Mouse (Mus musculus) spleen, adult 12 weeks (tissue): ENCODE measurements around the gene Trim67.
"Not testable (repeated sequence)": the region's sequence is repeated elsewhere in the genome, so short reads cannot be mapped to it uniquely, and the experiment has no call there.

Experiments used
- DNase-seq: peaks from one replicate; pipeline ENCODE4 v3.0.0; 2022; ENCODE audit warnings: low spot score

Trim67 gene

GRCm38 (mm10) chr8:124833430-124834205 lies 40.7 kb downstream of the Trim67 start:
- DNase-seq, result no peak

DNA sequence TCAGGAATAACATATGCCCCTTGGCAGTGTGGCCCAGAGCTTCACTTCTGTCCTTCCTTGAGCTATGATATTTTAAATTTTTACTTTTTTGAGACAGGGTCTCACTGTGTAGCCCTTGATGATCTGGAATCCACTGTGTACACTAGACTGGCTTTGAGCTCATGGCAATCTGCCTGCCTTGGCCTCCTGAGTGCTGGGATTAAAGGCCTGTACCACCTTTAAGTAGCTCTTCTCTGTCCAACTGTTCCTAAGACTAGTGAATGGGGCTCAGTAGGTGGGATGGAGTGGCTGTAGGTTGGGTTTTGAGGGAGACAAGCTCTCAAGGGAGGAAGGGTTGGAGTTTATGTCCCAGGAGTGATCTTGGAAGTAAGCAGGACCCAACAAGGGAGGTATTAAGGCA lies 43.0 kb downstream of the Trim67 start:
- no peak for DNase-seq

- DNase-seq, result no peak
Measured at GRCm38 (mm10) chr8:124836273-124836672, 43.4 kb downstream of the Trim67 start.

DNA sequence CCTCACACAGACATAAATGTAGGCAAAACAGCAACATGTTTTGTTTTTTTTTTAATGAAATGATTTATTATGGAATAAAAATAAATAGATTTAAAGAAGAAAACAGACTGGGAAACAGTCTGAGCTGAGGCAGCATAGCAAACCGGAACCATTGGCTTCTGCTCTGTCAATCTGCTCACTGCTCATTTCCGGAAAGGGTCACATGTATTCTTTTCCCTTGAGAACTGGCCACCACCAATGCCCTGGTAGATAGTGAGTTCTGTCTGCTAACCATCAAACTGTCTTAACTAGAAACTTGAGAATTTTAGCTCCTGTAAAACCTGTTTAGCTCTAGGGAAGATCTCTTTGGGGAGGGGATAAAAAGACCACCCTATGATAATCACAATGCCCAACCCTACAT lies 44.0 kb downstream of the Trim67 start:
- no peak for DNase-seq

- no peak for DNase-seq
Measured at GRCm38 (mm10) chr8:124837956-124838355, 45.1 kb downstream of the Trim67 start.

- no peak for DNase-seq
Measured at GRCm38 (mm10) chr8:124839371-124839770, 46.5 kb downstream of the Trim67 start.

DNA sequence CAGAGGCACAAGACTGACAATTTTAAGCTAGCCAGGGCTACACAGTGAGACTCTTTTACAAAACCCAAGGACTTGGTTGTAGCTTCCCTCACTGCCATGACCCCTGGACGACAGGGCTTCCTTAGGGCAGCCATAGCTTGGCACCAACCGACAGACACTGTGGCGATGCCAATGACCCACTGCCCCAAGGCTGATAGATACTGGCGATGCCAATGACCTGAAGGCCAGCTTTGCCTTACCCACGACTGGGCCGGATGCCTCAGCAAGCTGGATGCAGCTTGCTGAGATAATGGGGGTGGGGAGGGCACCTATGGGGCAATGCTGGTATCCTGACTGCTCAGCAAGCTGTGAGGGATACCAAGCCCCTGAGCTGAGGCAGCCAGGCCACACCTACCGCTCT lies 48.0 kb downstream of the Trim67 start:
- no peak for DNase-seq

GRCm38 (mm10) chr8:124841775-124842174 lies 48.9 kb downstream of the Trim67 start:
- DNase-seq, result no peak

DNA sequence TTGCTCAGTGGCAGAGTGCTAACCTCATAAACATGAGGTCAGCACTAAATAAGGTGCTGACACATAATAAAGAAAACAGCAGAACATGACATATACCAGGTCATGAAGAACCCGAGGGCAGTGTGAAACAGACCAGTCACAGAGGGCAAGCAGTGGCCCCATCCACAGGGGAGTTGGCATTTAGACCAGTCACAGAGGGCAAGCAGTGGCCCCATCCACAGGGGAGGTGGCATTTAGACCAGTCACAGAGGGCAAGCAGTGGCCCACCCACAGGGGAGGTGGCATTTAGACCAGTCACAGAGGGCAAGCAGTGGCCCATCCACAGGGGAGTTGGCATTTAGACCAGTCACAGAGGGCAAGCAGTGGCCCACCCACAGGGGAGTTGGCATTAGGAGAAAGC lies 50.0 kb downstream of the Trim67 start:
- DNase-seq, result not testable (repeated sequence)

GRCm38 (mm10) chr8:124845131-124845530 lies 52.2 kb downstream of the Trim67 start:
- DNase-seq, result no peak

DNA sequence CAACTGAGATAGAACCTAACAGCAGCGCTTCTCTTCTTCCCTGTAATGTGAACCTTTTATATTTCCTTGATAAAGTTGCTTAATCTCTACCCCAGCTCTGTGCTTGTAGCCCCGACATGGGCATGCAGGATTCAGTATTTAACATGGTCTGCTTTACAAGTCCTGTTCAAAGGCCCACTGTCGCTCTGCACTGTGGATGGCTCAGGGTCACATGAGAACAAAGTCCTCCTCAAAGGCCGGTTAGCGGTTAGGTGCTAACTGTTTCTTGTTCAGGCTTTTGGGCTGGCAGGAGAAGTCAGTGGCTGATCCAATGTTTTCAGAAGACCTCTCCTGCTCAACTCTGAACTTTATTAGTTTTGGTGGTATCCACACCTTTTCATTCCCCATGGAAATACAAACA lies 52.7 kb downstream of the Trim67 start:
- no peak for DNase-seq

DNA sequence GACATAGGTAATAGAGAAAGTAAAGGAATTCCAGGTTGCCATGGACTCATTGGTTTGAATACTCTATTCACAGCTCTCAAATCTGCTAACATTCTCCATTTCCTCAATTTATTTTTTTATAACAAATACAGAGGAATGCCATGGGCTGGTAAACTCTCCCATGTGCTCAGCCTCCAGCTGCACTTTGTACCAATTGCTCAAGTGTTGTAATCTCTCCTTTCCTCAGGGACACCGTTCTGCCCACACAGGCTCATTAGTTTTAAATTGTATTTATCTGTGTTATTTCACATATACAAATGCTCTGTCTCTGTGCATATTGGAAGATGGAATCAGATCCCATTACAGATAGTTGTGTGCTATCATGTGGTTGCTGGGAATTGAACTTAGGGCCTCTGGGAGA lies 60.6 kb downstream of the Trim67 start:
- no peak for DNase-seq

- no peak for DNase-seq
Measured at GRCm38 (mm10) chr8:124859466-124859865, 66.6 kb downstream of the Trim67 start.

- DNase-seq, result no peak
Measured at GRCm38 (mm10) chr8:124860188-124860587, 67.3 kb downstream of the Trim67 start.

DNA sequence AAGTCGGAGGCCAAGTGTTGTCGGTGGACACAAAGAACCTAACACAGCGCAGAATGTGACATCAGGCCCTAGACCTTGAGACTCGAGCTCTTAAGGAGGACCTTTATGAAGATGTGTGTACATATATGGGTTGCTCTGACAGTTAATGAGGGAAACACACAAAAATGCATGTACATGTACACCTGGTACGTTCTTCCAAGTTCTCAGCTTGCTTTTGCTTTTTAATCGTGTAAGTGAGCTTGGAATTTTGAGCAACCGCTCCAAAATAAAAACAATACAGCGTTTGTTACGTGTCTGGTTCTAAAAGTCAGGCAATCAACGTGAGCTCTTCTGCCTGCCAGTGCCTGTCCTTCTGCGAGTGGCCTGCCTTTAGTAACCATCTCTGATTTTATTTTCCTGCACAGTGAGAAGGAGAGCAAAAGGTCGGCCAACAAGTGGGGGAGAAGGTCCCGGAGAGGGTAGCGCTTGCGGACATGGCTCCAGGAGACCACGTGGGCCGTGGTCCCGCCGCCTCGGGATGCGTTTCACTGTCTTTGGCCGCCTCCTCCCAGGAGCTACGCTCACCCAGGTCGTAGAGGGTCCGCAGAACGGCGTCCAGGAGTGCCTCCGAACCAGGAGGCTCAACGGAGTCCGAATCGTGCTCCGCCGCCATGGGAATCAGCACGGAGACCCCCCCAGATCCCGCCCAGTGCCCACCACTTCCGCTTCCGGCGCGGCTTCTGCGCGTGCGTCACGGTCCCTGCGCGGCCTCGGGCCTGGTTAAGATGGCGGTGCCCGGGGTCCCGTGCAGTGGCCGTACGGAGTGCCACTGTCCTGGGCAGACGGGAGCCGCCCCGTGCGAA lies 69.7 kb downstream of the Trim67 start, which contains the start of the genes Gnpat and 2810004N23Rik:
Gnpat (plus strand) TSS at position 713 of the 842 bp plus-strand sequence.
2810004N23Rik (minus strand) TSS at position 800 of the 842 bp plus-strand sequence.
- DNase-seq, result peak; percentile 77

- DNase-seq, result no peak
Measured at GRCm38 (mm10) chr8:124863163-124863677, 70.3 kb downstream of the Trim67 start.

- no peak for DNase-seq
Measured at GRCm38 (mm10) chr8:124863729-124864128, 70.8 kb downstream of the Trim67 start.

- no peak for DNase-seq
Measured at GRCm38 (mm10) chr8:124866669-124867068, 73.8 kb downstream of the Trim67 start.

GRCm38 (mm10) chr8:124867126-124867525 lies 74.2 kb downstream of the Trim67 start:
- no peak for DNase-seq

GRCm38 (mm10) chr8:124869708-124870107 lies 76.8 kb downstream of the Trim67 start:
- no peak for DNase-seq

- DNase-seq, result no peak
Measured at GRCm38 (mm10) chr8:124871474-124871873, 78.6 kb downstream of the Trim67 start.

GRCm38 (mm10) chr8:124872081-124872480 lies 79.2 kb downstream of the Trim67 start:
- no peak for DNase-seq

GRCm38 (mm10) chr8:124872690-124873089 lies 79.8 kb downstream of the Trim67 start:
- no peak for DNase-seq
